Mouse (Mus musculus) NIH3T3 (cell line): ENCODE data around the gene Spg21.

Experiments used
- DNase-seq: peaks from one replicate; pipeline ENCODE4 v3.0.0-alpha.2; 2012; ENCODE audit warnings: low read depth

Gene Spg21

GRCm38 (mm10) chr9:65535789-65536469 lies 75.2 kb downstream of the Spg21 start:
- no peak for DNase-seq

GRCm38 (mm10) chr9:65536491-65536890 lies 75.7 kb downstream of the Spg21 start:
- DNase-seq, result no peak
